Mouse (Mus musculus) limb, embryonic 12.5 days (tissue): Measurements from ENCODE around the gene Fzd10. TPM values are rescaled to one million over a fixed set of nuclear protein-coding genes. Genes with fewer than 3 reads are reported as not detected.
A peak's percentile ranks its signal among the peaks of the same experiment; 100 is the strongest.

Source experiments
- ATAC-seq: fragments of 200-750 bp; cut with Nextera tagmentation; 2 replicates; pipeline ENCODE4 v1.8.0; 2017; ENCODE audit warnings: low read depth, moderate TSS enrichment; ENCODE audit not compliant: insufficient number of reproducible peaks, insufficient read depth, low FRiP score, low TSS enrichment
- H3K27ac ChIP-seq: fragments of 300-500 bp; sonication (generic); 2 replicates; pipeline ENCODE4 v1.5.1; 2016; ENCODE audit warnings: mild to moderate bottlenecking, moderate library complexity
- H3K27me3 ChIP-seq: fragments of 300-500 bp; sonication (generic); 2 replicates; pipeline ENCODE4 v1.6.1; 2016; ENCODE audit warnings: mild to moderate bottlenecking, moderate library complexity
- H3K36me3 ChIP-seq: fragments of 300-500 bp; sonication (generic); 2 replicates; pipeline ENCODE4 v1.6.1; 2016; ENCODE audit warnings: mild to moderate bottlenecking, moderate library complexity
- H3K4me1 ChIP-seq: fragments of 300-500 bp; sonication (generic); replicated peaks from 2 replicates; pipeline ENCODE4 v1.6.1; 2016
- H3K4me2 ChIP-seq: fragments of 300-500 bp; sonication (generic); 2 replicates; pipeline ENCODE4 v1.6.1; 2016; ENCODE audit warnings: mild to moderate bottlenecking, moderate library complexity
- H3K4me3 ChIP-seq: fragments of 300-500 bp; sonication (generic); replicated peaks from 2 replicates; pipeline ENCODE4 v1.5.1; 2016; ENCODE audit warnings: mild to moderate bottlenecking
- H3K9ac ChIP-seq: fragments of 300-500 bp; sonication (generic); replicated peaks from 2 replicates; pipeline ENCODE4 v1.6.1; 2016; ENCODE audit warnings: mild to moderate bottlenecking, moderate library complexity
- H3K9me3 ChIP-seq: fragments of 300-500 bp; sonication (generic); 2 replicates; pipeline ENCODE4 v1.6.1; 2016; ENCODE audit warnings: mild to moderate bottlenecking, moderate library complexity
- WGBS: fragments of 180-500 bp; shearing (Covaris S2); methylation state at CpG from one replicate; pipeline ENCODE4 v1.1.7; 2016; 5-methylcytosine and 5-hydroxymethylcytosine counted together
- polyA plus RNA-seq: library from polyadenylated mRNA; unstranded; fragments of >200 nt; fragmentation: Nextera tagmentation; extraction: Ambion mirVana; gene quantifications from 2 replicates; pipeline ENCODE4 v1.2.1, GENCODE M21; 2016

The Fzd10 gene
- polyA plus RNA-seq, 1 experiment from 2014 or later = 12.5 TPM

DNA sequence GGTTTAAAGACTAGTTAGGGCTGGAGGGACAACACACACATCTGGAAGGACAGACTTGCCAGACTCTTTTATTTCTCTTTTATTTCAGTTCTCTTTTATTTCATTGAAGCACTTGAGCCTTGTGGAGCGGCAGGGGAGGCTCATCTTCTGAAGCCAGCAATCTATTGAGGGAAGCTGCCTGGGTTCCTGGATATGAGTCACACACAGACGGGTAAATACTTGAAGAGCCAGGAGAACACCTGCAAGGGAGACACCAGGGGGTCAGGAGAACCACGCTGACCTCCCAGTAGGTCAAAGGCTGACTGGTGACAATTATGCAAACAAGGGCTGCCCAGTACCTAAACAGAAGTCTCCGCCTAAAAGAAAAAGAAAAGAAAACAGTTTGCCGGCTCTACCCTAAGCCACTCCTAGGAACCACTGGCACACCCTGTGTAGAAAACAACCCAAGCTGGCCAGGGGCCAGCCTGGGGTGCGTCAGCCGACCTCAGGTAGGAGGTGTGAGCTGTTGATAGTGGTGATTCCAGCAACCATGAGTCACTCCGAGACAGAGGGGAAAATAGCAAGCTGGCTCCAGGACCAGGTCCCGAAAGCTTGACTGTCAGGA, 21.5 kb upstream of the Fzd10 start:
- Histone ChIP-seq H3K4me1 (peaks cover 30% of the 10 kb centered on the region), H3K27me3 (no peaks in the 10 kb centered on the region), H3K9me3 (no peaks in the 10 kb centered on the region), H3K36me3 (no peaks in the 10 kb centered on the region), H3K27ac (no peak overlapping the region), H3K4me3 (no peak overlapping the region), H3K4me2 (no peak overlapping the region), H3K9ac (no peak overlapping the region)
- ATAC-seq = no peak
- WGBS = 33% methylated on average over 9 of the region's 9 CpGs

DNA sequence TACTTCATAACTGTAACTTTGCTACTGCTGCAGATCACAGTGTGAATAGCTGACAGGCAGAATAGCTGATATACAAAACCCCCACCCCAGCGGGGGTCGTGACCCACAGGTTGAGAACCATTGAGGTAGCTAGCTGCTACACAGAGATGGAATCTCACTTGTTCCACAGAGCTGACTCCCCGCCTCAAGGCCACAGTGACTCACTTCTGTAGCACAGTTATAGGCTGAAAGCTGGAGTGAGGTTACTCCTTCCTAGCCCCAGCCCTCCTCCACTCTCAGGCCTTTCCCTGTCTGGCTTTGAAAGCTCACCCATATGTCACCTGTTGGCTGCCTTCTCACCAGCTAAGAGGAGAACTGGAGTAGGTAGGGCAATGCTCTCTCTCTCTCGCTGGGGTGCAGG, 19.7 kb upstream of the Fzd10 start:
- Histone ChIP-seq H3K9ac (0 out of 2 replicates have a peak overlapping the region, but pooled peaks have one; percentile 9), H3K9me3 (no peaks in the 10 kb centered on the region), H3K4me1 (peaks cover 29% of the 10 kb centered on the region), H3K27me3 (no peaks in the 10 kb centered on the region), H3K4me2 (peak overlapping the region; percentile 19; the same call in 1 of the 2 replicates), H3K4me3 (no peak overlapping the region), H3K27ac (0 out of 2 replicates have a peak overlapping the region, but pooled peaks have one; percentile 41), H3K36me3 (no peaks in the 10 kb centered on the region)
- WGBS = 65% methylated on average over 4 of the region's 4 CpGs
- ATAC-seq = no peak

DNA sequence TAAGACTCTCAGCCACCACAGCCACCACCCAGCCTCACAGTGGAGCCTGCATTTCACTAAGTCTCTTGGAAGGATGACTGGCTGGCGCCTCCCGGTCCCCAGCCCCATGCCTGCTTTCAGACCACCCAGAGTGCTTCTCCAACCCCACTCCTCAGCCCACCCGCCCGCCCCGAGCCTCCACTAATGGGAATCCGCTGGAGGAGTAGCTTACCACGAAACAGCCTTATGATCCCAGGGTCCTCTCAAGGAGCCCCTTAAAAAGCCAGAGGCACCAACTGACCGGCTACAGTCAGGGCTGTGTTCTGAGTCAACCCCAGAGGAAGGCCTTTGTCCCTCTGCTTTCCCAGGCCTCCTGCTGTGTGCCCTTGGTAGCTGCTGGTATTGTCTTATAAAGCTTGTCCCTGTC, 19.1 kb upstream of the Fzd10 start:
- Histone ChIP-seq H3K4me1 (peaks cover 26% of the 10 kb centered on the region), H3K9ac (0 out of 2 replicates have a peak overlapping the region, but pooled peaks have one; percentile 9), H3K9me3 (no peaks in the 10 kb centered on the region), H3K4me2 (peak overlapping the region; percentile 19; the same call in 1 of the 2 replicates), H3K27ac (peak overlapping the region; percentile 41), H3K36me3 (no peaks in the 10 kb centered on the region), H3K4me3 (no peak overlapping the region), H3K27me3 (no peaks in the 10 kb centered on the region)
- WGBS = 14% methylated on average over 8 of the region's 8 CpGs
- ATAC-seq = peak; percentile 45; the same call in 1 of the 2 replicates

DNA sequence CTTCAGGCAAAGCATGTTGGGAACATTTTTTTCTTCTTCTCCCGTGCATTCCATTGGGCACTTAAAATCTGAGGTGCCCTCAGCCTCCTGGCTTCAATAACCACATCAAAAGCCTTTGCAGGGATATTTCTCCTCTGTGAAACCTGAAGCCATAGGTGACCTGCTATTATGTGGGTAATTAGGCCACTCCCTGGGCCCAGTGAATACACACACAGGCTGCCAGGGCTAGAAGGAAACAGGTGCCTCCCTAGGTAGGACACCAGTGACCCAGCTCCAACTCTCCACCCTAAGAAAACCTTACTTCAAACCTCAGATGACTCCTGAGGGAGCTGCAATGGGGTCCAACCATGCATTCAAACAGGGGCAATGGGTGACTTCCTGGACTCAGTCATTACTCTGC, 11.4 kb upstream of the Fzd10 start:
- Histone ChIP-seq H3K9me3 (no peaks in the 10 kb centered on the region; the same call in 1 of the 2 replicates), H3K36me3 (no peaks in the 10 kb centered on the region), H3K27ac (no peak overlapping the region), H3K27me3 (no peaks in the 10 kb centered on the region), H3K4me2 (no peak overlapping the region), H3K9ac (no peak overlapping the region), H3K4me1 (0 out of 2 replicates have a peak, but pooled peaks cover 4% of the 10 kb centered on the region), H3K4me3 (no peak overlapping the region)
- no peak for ATAC-seq
- WGBS = 19% methylated on average over 1 of the region's 1 CpGs

DNA sequence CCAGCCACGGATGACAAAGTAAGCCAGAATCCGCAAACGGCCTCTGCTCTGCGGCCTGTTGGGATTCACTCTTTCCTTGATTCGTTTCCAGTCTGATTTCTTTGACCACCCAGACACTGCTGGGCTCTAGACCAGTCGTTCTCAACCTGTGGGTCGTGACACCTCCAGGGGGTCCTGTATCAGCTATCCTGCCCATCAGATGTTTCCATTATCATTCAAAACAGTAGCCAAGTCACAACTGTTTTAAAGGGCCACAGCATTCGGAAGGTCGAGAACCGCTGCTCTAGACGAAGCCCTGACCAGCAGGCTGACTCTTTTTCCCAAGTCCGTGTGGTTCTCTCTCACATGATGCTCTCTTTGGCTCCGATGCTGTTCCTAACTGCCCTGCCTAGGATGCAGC, 7.2 kb upstream of the Fzd10 start:
- no peak overlapping the region for H3K4me3 ChIP-seq
- H3K27me3 ChIP-seq = no peaks in the 10 kb centered on the region
- no peak overlapping the region for H3K9ac ChIP-seq
- no peaks in the 10 kb centered on the region for H3K36me3 ChIP-seq
- H3K27ac ChIP-seq = no peak overlapping the region
- H3K9me3 ChIP-seq = no peaks in the 10 kb centered on the region; the same call in 1 of the 2 replicates
- WGBS = 87% methylated on average over 13 of the region's 13 CpGs
- H3K4me1 ChIP-seq = peaks cover 21% of the 10 kb centered on the region
- ATAC-seq = no peak
- H3K4me2 ChIP-seq = no peak overlapping the region

DNA sequence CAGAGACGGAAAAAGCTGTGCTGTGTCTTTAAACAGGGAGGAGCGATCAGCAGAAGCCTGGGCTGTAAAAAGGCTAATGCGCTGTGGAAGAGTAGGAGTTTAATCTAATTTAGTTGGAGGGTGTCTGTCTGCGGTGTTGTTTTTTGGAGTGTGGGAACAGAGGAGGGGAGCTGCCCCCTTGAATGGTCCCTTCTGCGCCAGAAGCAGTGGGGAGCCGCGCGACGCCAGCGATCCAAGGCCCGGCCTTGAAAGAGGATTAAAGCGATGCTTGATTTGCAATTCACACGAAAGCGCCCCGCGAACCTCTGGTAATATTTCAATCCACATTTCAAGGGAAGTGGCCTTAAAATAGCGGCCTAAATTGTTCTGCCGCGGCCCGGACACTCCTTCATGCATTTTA, 3.8 kb upstream of the Fzd10 start:
- H3K27me3 ChIP-seq = peaks cover 21% of the 10 kb centered on the region
- 1% methylated on average over 20 of the region's 20 CpGs for WGBS

DNA sequence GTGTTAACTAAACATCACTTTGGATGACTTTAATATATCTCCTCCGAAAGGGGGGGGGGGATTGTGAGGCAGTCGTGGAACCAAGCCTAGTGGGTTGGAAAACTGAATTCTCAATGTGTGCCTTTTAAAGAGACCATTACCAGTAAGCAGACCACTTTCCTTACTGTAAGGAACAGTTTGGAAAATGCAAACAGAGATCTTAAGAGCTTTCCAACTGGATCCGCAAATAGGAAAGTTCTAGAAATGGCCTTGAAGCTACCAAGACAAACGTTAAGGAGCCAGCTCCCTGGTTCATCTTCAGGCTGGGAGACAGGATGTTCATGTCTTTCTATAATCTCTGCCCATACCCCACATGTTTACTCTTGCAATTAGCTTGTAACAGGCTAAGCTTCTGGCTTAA, 3.3 kb upstream of the Fzd10 start:
- H3K27me3 ChIP-seq = peaks cover 25% of the 10 kb centered on the region
- no peak overlapping the region for H3K9ac ChIP-seq
- 17% methylated on average over 4 of the region's 4 CpGs for WGBS
- peaks cover 47% of the 10 kb centered on the region for H3K4me1 ChIP-seq
- no peaks in the 10 kb centered on the region for H3K36me3 ChIP-seq
- ATAC-seq = no peak
- no peak overlapping the region for H3K27ac ChIP-seq
- peak overlapping the region; percentile 91 for H3K4me2 ChIP-seq
- H3K4me3 ChIP-seq = peak overlapping the region; percentile 39
- H3K9me3 ChIP-seq = no peaks in the 10 kb centered on the region

More for the DNA sequence above, 3.8 kb upstream of the Fzd10 start:
- Histone ChIP-seq H3K9ac (peak overlapping the region; percentile 42; the same call in 1 of the 2 replicates), H3K36me3 (no peaks in the 10 kb centered on the region), H3K4me2 (peak overlapping the region; percentile 91), H3K9me3 (no peaks in the 10 kb centered on the region), H3K4me3 (peak overlapping the region; percentile 39), H3K4me1 (peaks cover 41% of the 10 kb centered on the region), H3K27ac (peak overlapping the region; percentile 57; the same call in 1 of the 2 replicates)
- ATAC-seq = no peak

DNA sequence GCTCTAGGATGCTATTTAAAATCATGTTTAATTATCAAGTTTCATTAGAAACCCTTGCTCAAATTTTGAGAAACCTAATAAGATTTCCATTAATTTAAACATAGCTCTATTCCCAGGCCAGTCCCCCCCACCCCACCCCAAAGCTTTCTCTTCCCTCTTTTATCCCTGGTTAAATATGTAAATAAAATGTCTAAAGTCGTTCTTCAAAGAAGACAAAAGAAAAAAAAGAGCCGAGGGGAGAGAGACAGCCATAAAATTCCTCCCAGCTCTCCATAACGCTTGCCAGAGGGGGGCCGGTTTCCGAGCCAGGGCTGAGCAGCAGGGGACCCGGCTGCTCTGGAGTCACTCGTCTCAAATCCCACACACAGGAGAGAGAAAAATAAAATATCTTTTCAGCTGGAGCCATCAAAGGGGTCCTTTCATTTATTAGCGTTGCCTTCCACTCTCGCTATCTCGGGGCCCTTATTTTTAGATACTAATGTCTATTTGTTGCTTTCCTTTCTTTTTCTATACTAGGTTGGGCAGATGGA, 2.4 kb upstream of the Fzd10 start:
- peaks cover 28% of the 10 kb centered on the region for H3K27me3 ChIP-seq
- no peaks in the 10 kb centered on the region for H3K36me3 ChIP-seq
- H3K4me3 ChIP-seq = peak overlapping the region; percentile 82
- peak overlapping the region; percentile 91 for H3K4me2 ChIP-seq
- no peak overlapping the region for H3K9ac ChIP-seq
- H3K4me1 ChIP-seq = peaks cover 55% of the 10 kb centered on the region
- WGBS = 0% methylated on average over 10 of the region's 10 CpGs
- no peak for ATAC-seq
- H3K9me3 ChIP-seq = no peaks in the 10 kb centered on the region
- no peak overlapping the region for H3K27ac ChIP-seq

DNA sequence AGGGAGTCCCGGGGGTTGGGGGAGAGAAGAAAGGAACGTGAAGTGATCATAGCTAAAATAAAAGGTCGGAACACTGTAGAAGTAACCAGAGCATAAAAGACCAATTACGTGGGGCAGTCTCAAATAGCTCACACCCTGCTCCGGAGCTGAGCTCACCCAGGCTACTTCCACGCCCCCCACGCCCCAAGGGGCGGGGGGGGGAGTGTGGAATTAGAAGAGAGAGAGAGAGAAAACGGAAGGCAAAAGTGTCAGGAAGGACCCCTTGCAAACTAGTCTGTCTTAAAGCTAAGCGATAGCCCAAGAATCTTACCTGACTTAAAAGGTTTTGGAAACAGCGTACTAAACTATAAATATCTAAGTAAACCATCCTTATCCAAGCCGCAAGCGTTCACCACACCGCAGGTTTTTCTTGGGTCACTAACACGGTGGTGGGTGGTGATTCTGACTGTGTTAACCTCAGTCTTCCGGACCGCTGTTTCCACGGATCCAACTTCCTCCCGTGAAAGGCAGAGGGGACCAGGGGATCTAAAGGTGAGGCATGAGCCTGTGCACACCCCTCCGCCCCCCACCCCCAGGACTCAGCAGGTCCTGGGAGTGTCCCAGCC, 1.8 kb upstream of the Fzd10 start:
- no peaks in the 10 kb centered on the region for H3K36me3 ChIP-seq
- under 1% methylated on average over 20 of the region's 20 CpGs for WGBS
- peak overlapping the region; percentile 97; the same call in 1 of the 2 replicates for H3K27ac ChIP-seq
- H3K9ac ChIP-seq = peak overlapping the region; percentile 88
- peak overlapping the region; percentile 91 for H3K4me2 ChIP-seq
- no peaks in the 10 kb centered on the region for H3K9me3 ChIP-seq
- peak overlapping the region; percentile 82 for H3K4me3 ChIP-seq
- H3K4me1 ChIP-seq = peaks cover 61% of the 10 kb centered on the region
- ATAC-seq = 0 out of 2 replicates have a peak, but pooled peaks have one; percentile 12
- peaks cover 28% of the 10 kb centered on the region for H3K27me3 ChIP-seq

DNA sequence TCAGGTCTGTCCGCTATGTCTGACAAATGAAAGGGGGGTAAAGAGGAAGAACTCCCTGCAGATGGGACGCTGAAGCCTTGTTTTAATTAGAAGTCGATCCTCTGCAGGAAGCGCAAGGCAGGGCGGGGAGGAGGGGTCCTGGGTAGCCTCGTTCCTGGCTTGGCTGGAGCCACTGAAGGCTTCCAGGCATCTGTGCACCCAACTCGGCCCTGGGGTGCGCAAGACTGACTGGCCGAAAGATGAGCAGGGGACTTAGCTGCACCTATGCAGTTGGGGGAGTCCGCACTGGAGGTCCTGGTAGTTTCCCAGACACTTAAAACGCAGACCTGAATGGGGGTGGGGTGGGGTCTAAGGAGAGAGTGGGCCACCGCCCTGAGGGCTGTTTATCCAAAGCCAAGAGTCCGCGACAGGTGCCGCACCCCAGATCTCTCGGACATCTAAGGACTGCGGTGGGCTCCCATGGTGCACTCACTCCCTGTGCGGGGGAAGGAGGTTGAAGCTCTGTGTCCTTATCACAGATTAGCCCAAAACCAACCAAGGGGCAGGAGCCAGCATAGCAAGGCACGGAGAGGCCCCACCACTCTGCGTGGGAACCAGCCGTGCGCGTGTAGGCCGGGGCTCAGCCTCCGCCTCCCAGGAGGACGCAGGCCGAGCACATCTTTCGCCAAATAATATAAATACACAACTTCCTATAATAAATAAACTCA, 1.1 kb upstream of the Fzd10 start:
- H3K27ac ChIP-seq = peak overlapping the region; percentile 97; the same call in 1 of the 2 replicates
- H3K4me3 ChIP-seq = peak overlapping the region; percentile 82
- H3K9me3 ChIP-seq = no peaks in the 10 kb centered on the region
- peaks cover 28% of the 10 kb centered on the region for H3K27me3 ChIP-seq
- H3K9ac ChIP-seq = peak overlapping the region; percentile 88
- H3K36me3 ChIP-seq = no peaks in the 10 kb centered on the region
- peak; percentile 22; the same call in 1 of the 2 replicates for ATAC-seq
- H3K4me1 ChIP-seq = peaks cover 68% of the 10 kb centered on the region
- under 1% methylated on average over 28 of the region's 28 CpGs for WGBS
- H3K4me2 ChIP-seq = peak overlapping the region; percentile 91
